Mouse (Mus musculus): Measurements from ENCODE around the gene 1700086D15Rik. TPM values are rescaled to one million over a fixed set of nuclear protein-coding genes. Genes with fewer than 3 reads are reported as not detected.

Gene 1700086D15Rik
- polyA plus RNA-seq (2012; rRNA removed) (not detected in 2 replicates), polyA plus RNA-seq (2014; fragmentation: Nextera tagmentation; extraction: Ambion mirVana) (not detected in 2 replicates)

- DNase-seq (ENCODE audit: low read depth in 3 of 3, low spot score in 3 of 3): no peak
- no peaks in the 10 kb centered on the region for H3K9me3 ChIP-seq (ENCODE audit: control insufficient read depth, low read length)
- no peak for ATAC-seq (ENCODE audit: insufficient read depth)
- H3K36me3 ChIP-seq (replicated peaks; ENCODE audit: control insufficient read depth, insufficient read depth, low read depth): no peaks in the 10 kb centered on the region
- no peak within 1 kb of the TSS for H3K27ac ChIP-seq
- no peak within 1 kb of the TSS for H3K9ac ChIP-seq (replicated peaks)
- TF ChIP-seq EP300 (IDR thresholded peaks at IDR 0.05; ENCODE audit: low read depth): no peak
- no peak within 1 kb of the TSS for H3K4me2 ChIP-seq (ENCODE audit: low read depth)
- peaks cover 13% of the 10 kb centered on the region for H3K27me3 ChIP-seq (ENCODE audit: control insufficient read depth, insufficient read depth, low read length)
- H3K4me3 ChIP-seq (ENCODE audit: insufficient read depth in 1 of 2, low read depth in 2 of 2, low read length in 2 of 2): no peak within 1 kb of the TSS
- no peaks in the 10 kb centered on the region for H3K4me1 ChIP-seq (replicated peaks; ENCODE audit: control insufficient read depth in 2 of 2, insufficient read depth in 2 of 2, low read length in 1 of 2)
- 64% methylated on average over 5 of the region's 5 CpGs for WGBS (ENCODE audit: insufficient replicate concordance)
Observed at GRCm38 (mm10) chr11:65159791-65160190, at the start of gene 1700086D15Rik. TSS of gene 1700086D15Rik (minus strand) at chr11:65159891.

DNA sequence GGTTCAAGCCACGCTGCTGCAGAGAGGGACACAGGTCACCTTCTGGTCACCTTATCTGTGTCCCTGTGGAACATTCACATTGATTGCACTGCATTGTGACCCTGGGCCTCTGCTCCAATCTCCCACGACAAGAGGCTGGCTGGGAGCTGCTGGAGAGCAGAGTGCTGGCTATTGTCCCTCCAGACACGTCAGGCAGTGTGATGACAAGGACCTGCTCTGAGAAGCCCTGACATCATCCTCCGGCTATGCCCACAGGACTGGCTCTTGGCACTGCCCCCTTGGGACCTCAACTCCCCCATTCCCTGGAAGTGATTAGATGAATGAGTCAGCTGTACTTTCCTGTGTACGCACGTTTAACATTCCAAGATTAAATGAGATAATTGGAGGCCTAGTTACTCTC, 49.8 kb upstream of the 1700086D15Rik start:
- no peak overlapping the region for H3K4me2 ChIP-seq (ENCODE audit: low read depth)
- no peaks in the 10 kb centered on the region for H3K9me3 ChIP-seq (ENCODE audit: control insufficient read depth, low read length)
- H3K36me3 ChIP-seq (replicated peaks; ENCODE audit: control insufficient read depth, insufficient read depth, low read depth): no peaks in the 10 kb centered on the region
- 41% methylated on average over 6 of the region's 6 CpGs for WGBS (ENCODE audit: insufficient replicate concordance)
- ATAC-seq (ENCODE audit: insufficient read depth) (no peak), DNase-seq (ENCODE audit: low read depth in 3 of 3, low spot score in 3 of 3) (no peak)
- no peaks in the 10 kb centered on the region for H3K27me3 ChIP-seq (ENCODE audit: control insufficient read depth, insufficient read depth, low read length)
- no peak overlapping the region for H3K27ac ChIP-seq
- H3K4me3 ChIP-seq (ENCODE audit: insufficient read depth in 1 of 2, low read depth in 2 of 2, low read length in 2 of 2): no peak overlapping the region
- TF ChIP-seq CTCF (IDR thresholded peaks at IDR 0.05; ENCODE audit: low read depth) (no peak), EP300 (IDR thresholded peaks at IDR 0.05; ENCODE audit: low read depth) (no peak)
- no peaks in the 10 kb centered on the region for H3K4me1 ChIP-seq (replicated peaks; ENCODE audit: control insufficient read depth in 2 of 2, insufficient read depth in 2 of 2, low read length in 1 of 2)
- H3K9ac ChIP-seq (replicated peaks): no peak overlapping the region

- DNase-seq (ENCODE audit: low read depth in 3 of 3, low spot score in 3 of 3) (no peak), ATAC-seq (ENCODE audit: insufficient read depth) (no peak)
- Histone ChIP-seq H3K4me3 (ENCODE audit: insufficient read depth in 1 of 2, low read depth in 2 of 2, low read length in 2 of 2) (no peak overlapping the region), H3K36me3 (replicated peaks; ENCODE audit: control insufficient read depth, insufficient read depth, low read depth) (no peaks in the 10 kb centered on the region), H3K9me3 (ENCODE audit: control insufficient read depth, low read length) (no peaks in the 10 kb centered on the region), H3K4me1 (replicated peaks; ENCODE audit: control insufficient read depth in 2 of 2, insufficient read depth in 2 of 2, low read length in 1 of 2) (no peaks in the 10 kb centered on the region), H3K27me3 (ENCODE audit: control insufficient read depth, insufficient read depth, low read length) (no peaks in the 10 kb centered on the region), H3K9ac (replicated peaks) (no peak overlapping the region), H3K4me2 (ENCODE audit: low read depth) (no peak overlapping the region), H3K27ac (no peak overlapping the region)
- 64% methylated on average over 5 of the region's 5 CpGs for WGBS (ENCODE audit: insufficient replicate concordance)
- no peak for TF ChIP-seq CTCF (IDR thresholded peaks at IDR 0.05; ENCODE audit: low read depth)
- TF ChIP-seq EP300 (IDR thresholded peaks at IDR 0.05; ENCODE audit: low read depth): no peak
Observed at GRCm38 (mm10) chr11:65205306-65205705, 45.6 kb upstream of the 1700086D15Rik start.

DNA sequence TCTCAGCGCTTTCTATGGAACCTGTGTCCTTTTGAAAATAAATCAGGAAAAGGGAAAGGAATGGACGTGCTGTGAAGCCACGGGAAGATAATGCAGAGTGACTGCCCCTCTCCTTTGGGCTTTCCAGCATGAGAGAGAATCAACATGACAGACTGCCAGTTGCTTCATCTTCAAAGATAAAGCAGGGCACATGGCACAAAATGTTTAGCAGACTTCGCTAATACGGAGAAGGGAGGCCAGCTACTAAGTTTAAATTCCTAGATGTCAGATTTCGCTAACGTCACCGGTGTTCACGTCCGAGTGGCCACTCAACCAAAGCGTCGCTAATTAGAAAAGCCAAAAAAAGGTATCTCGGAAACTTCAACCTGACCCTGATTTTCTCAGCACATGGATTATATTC, 45.0 kb upstream of the 1700086D15Rik start:
- no peaks in the 10 kb centered on the region for H3K27me3 ChIP-seq (ENCODE audit: control insufficient read depth, insufficient read depth, low read length)
- 66% methylated on average over 13 of the region's 13 CpGs for WGBS (ENCODE audit: insufficient replicate concordance)
- H3K4me2 ChIP-seq (ENCODE audit: low read depth): no peak overlapping the region
- H3K4me3 ChIP-seq (ENCODE audit: insufficient read depth in 1 of 2, low read depth in 2 of 2, low read length in 2 of 2): no peak overlapping the region
- H3K4me1 ChIP-seq (replicated peaks; ENCODE audit: control insufficient read depth in 2 of 2, insufficient read depth in 2 of 2, low read length in 1 of 2): no peaks in the 10 kb centered on the region
- H3K9me3 ChIP-seq (ENCODE audit: control insufficient read depth, low read length): no peaks in the 10 kb centered on the region
- H3K36me3 ChIP-seq (replicated peaks; ENCODE audit: control insufficient read depth, insufficient read depth, low read depth): no peaks in the 10 kb centered on the region
- H3K9ac ChIP-seq (replicated peaks): no peak overlapping the region
- TF ChIP-seq EP300 (IDR thresholded peaks at IDR 0.05; ENCODE audit: low read depth) (no peak), CTCF (IDR thresholded peaks at IDR 0.05; ENCODE audit: low read depth) (no peak)
- ATAC-seq (ENCODE audit: insufficient read depth) (no peak), DNase-seq (ENCODE audit: low read depth in 3 of 3, low spot score in 3 of 3) (no peak)
- no peak overlapping the region for H3K27ac ChIP-seq

- no peak for DNase-seq (ENCODE audit: low read depth in 3 of 3, low spot score in 3 of 3)
- Histone ChIP-seq H3K27me3 (ENCODE audit: control insufficient read depth, insufficient read depth, low read length) (no peaks in the 10 kb centered on the region), H3K9ac (replicated peaks) (no peak overlapping the region), H3K27ac (no peak overlapping the region), H3K4me1 (replicated peaks; ENCODE audit: control insufficient read depth in 2 of 2, insufficient read depth in 2 of 2, low read length in 1 of 2) (no peaks in the 10 kb centered on the region), H3K36me3 (replicated peaks; ENCODE audit: control insufficient read depth, insufficient read depth, low read depth) (no peaks in the 10 kb centered on the region), H3K4me3 (ENCODE audit: insufficient read depth in 1 of 2, low read depth in 2 of 2, low read length in 2 of 2) (no peak overlapping the region), H3K9me3 (ENCODE audit: control insufficient read depth, low read length) (no peaks in the 10 kb centered on the region), H3K4me2 (ENCODE audit: low read depth) (no peak overlapping the region)
- ATAC-seq (ENCODE audit: insufficient read depth): no peak
- no peak for TF ChIP-seq CTCF (IDR thresholded peaks at IDR 0.05; ENCODE audit: low read depth)
- TF ChIP-seq EP300 (IDR thresholded peaks at IDR 0.05; ENCODE audit: low read depth): no peak
- 39% methylated on average over 1 of the region's 1 CpGs for WGBS (ENCODE audit: insufficient replicate concordance)
Observed at GRCm38 (mm10) chr11:65203020-65203419, 43.3 kb upstream of the 1700086D15Rik start.

All from liver, embryonic 14.5 days (tissue).